Mouse (Mus musculus): ENCODE data around the gene Gpbp1l1. TPM values are rescaled to one million over a fixed set of nuclear protein-coding genes. Genes with fewer than 3 reads are reported as not detected.

The Gpbp1l1 gene
- total and polyA plus RNA-seq, 3 experiments: 31.3 to 60.2 (median 34.7) TPM

DNA sequence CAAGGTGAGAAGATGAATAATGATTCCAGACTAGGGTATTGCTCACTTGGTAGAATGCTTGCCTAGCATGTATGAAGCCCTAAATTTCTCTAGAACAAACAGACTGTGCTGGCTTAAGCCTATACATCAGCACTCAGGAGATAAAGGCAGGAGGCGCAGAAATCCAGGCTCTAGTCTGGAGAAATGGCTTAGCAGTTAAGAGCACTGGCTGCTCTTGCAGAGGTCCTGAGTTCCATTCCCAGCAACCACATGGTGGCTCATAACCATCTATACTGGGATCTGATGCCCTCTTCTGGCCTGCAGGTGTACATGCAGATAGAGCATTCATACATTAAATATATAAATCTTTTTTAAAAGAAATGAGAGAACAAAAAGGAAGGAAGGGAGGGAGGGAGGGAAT lies 84.6 kb downstream of the Gpbp1l1 start:
- DNase-seq (ENCODE audit: extremely low read depth): no peak
- in situ Hi-C loops (cut with MboI; ENCODE audit: low pct_ligation_motif_present, low pct_unique_long_range_greater_than_20kb, low sequenced_read_pairs): no loop called here
- TF ChIP-seq CTCF (conservative IDR thresholded peaks at IDR 0.05 in 1 of 2, IDR thresholded peaks at IDR 0.05 in 1 of 2; ENCODE audit: low read depth in 2 of 2, low read length in 2 of 2): peak in 1 of 2 experiments; percentile 35; a peak in 2 of 4 replicates
- TF ChIP-seq KAT2A (IDR thresholded peaks at IDR 0.05; ENCODE audit: insufficient replicate concordance, low read length): no peak
- no peak overlapping the region for H3K4me3 ChIP-seq (replicated peaks in 1 of 3; ENCODE audit: low read depth in 2 of 3, low read length in 2 of 3, poor library complexity in 1 of 3)
- H3K27me3 ChIP-seq (replicated peaks): no peaks in the 10 kb centered on the region
- H3K79me2 ChIP-seq (replicated peaks; ENCODE audit: control insufficient read depth, extremely low read depth, insufficient read depth, poor library complexity, severe bottlenecking): peaks cover 42% of the 10 kb centered on the region
- H3K36me3 ChIP-seq (replicated peaks in 1 of 2; ENCODE audit: control insufficient read depth in 1 of 2, insufficient read depth in 1 of 2, low read length in 1 of 2): peaks cover 59 to 84% of the 10 kb centered on the region in 2 experiments
- dilution Hi-C loops (cut with MboI; ENCODE audit: extremely low pct_ligation_motif_present, extremely low pct_unique_long_range_greater_than_20kb, low sequenced_read_pairs): no loop called here
- H3K9me3 ChIP-seq (replicated peaks; ENCODE audit: low read length): no peaks in the 10 kb centered on the region
- H3K9ac ChIP-seq (ENCODE audit: insufficient read depth, low read depth): no peak overlapping the region
- H3K27ac ChIP-seq (ENCODE audit: insufficient read depth, low read depth): no peak overlapping the region
- no peak overlapping the region for H3K4me2 ChIP-seq (ENCODE audit: insufficient read depth, low read depth, poor library complexity, severe bottlenecking)
- H3K4me1 ChIP-seq (ENCODE audit: control insufficient read depth in 1 of 2, insufficient read depth in 2 of 2): peaks cover 0 to 21% of the 10 kb centered on the region in 2 experiments; a peak in 2 of 4 replicates

Other genes with a start within 250 kb of the Gpbp1l1 start
- 10.0 and 11.1 TPM in 2 replicates for gene Mast2, start 93.5 kb upstream of the Gpbp1l1 start, total RNA-seq (2012; rRNA removed)
- 2.5 and 4.2 TPM in 2 replicates for gene Mast2, start 93.5 kb upstream of the Gpbp1l1 start, total RNA-seq (2014; rRNA removed)
- gene Mast2, start 93.5 kb upstream of the Gpbp1l1 start, polyA plus RNA-seq (2012; ENCODE audit: insufficient read length, low read depth): 16.3 and 21.4 TPM in 2 replicates
- gene Ipp, start 50.1 kb upstream of the Gpbp1l1 start, total RNA-seq (2012; rRNA removed): 16.8 and 17.3 TPM in 2 replicates
- gene Ipp, start 50.1 kb upstream of the Gpbp1l1 start, total RNA-seq (2014; rRNA removed): 14.4 and 15.9 TPM in 2 replicates
- gene Ipp, start 50.1 kb upstream of the Gpbp1l1 start, polyA plus RNA-seq (2012; ENCODE audit: insufficient read length, low read depth): 20.8 and 24.7 TPM in 2 replicates
- 5.3 and 8.1 TPM in 2 replicates for gene Tmem69, start 1.7 kb upstream of the Gpbp1l1 start, total RNA-seq (2012; rRNA removed)
- 28.6 and 29.2 TPM in 2 replicates for gene Tmem69, start 1.7 kb upstream of the Gpbp1l1 start, total RNA-seq (2014; rRNA removed)
- 21.6 and 22.3 TPM in 2 replicates for gene Tmem69, start 1.7 kb upstream of the Gpbp1l1 start, polyA plus RNA-seq (2012; ENCODE audit: insufficient read length, low read depth)
- gene Ccdc17, start 39.0 kb downstream of the Gpbp1l1 start, total RNA-seq (2012; rRNA removed): 2.5 and 2.6 TPM in 2 replicates
- gene Ccdc17, start 39.0 kb downstream of the Gpbp1l1 start, total RNA-seq (2014; rRNA removed): 2.9 and 3.5 TPM in 2 replicates
- 3.4 and 4.0 TPM in 2 replicates for gene Ccdc17, start 39.0 kb downstream of the Gpbp1l1 start, polyA plus RNA-seq (2012; ENCODE audit: insufficient read length, low read depth)
- 139 and 186 TPM in 2 replicates for gene Nasp, start 70.3 kb downstream of the Gpbp1l1 start, total RNA-seq (2012; rRNA removed)
- 308 and 390 TPM in 2 replicates for gene Nasp, start 70.3 kb downstream of the Gpbp1l1 start, total RNA-seq (2014; rRNA removed)
- 347 and 399 TPM in 2 replicates for gene Nasp, start 70.3 kb downstream of the Gpbp1l1 start, polyA plus RNA-seq (2012; ENCODE audit: insufficient read length, low read depth)
- gene Akr1a1, start 94.0 kb downstream of the Gpbp1l1 start, total RNA-seq (2012; rRNA removed): 347 and 373 TPM in 2 replicates
- 517 and 533 TPM in 2 replicates for gene Akr1a1, start 94.0 kb downstream of the Gpbp1l1 start, total RNA-seq (2014; rRNA removed)
- 450 and 470 TPM in 2 replicates for gene Akr1a1, start 94.0 kb downstream of the Gpbp1l1 start, polyA plus RNA-seq (2012; ENCODE audit: insufficient read length, low read depth)
- gene Prdx1, start 127.9 kb downstream of the Gpbp1l1 start, total RNA-seq (2012; rRNA removed): 269 and 378 TPM in 2 replicates
- gene Prdx1, start 127.9 kb downstream of the Gpbp1l1 start, total RNA-seq (2014; rRNA removed): 1,274 and 1,469 TPM in 2 replicates
- 934 and 1,078 TPM in 2 replicates for gene Prdx1, start 127.9 kb downstream of the Gpbp1l1 start, polyA plus RNA-seq (2012; ENCODE audit: insufficient read length, low read depth)
- 10.0 and 10.5 TPM in 2 replicates for gene Mmachc, start 150.7 kb downstream of the Gpbp1l1 start, total RNA-seq (2012; rRNA removed)
- 28.2 and 32.1 TPM in 2 replicates for gene Mmachc, start 150.7 kb downstream of the Gpbp1l1 start, total RNA-seq (2014; rRNA removed)
- 15.4 and 15.5 TPM in 2 replicates for gene Mmachc, start 150.7 kb downstream of the Gpbp1l1 start, polyA plus RNA-seq (2012; ENCODE audit: insufficient read length, low read depth)
- 15.3 and 19.9 TPM in 2 replicates for gene Ccdc163, start 150.9 kb downstream of the Gpbp1l1 start, total RNA-seq (2012; rRNA removed)
- 18.1 and 20.2 TPM in 2 replicates for gene Ccdc163, start 150.9 kb downstream of the Gpbp1l1 start, total RNA-seq (2014; rRNA removed)
- gene Ccdc163, start 150.9 kb downstream of the Gpbp1l1 start, polyA plus RNA-seq (2012; ENCODE audit: insufficient read length, low read depth): 27.6 and 27.9 TPM in 2 replicates
- 5.6 and 7.0 TPM in 2 replicates for gene Tesk2, start 163.3 kb downstream of the Gpbp1l1 start, total RNA-seq (2012; rRNA removed)
- 5.4 and 5.8 TPM in 2 replicates for gene Tesk2, start 163.3 kb downstream of the Gpbp1l1 start, total RNA-seq (2014; rRNA removed)
- gene Tesk2, start 163.3 kb downstream of the Gpbp1l1 start, polyA plus RNA-seq (2012; ENCODE audit: insufficient read length, low read depth): 3.5 and 4.8 TPM in 2 replicates
- gene Toe1, start 250.0 kb downstream of the Gpbp1l1 start, total RNA-seq (2012; rRNA removed): 31.3 and 39.0 TPM in 2 replicates
- gene Toe1, start 250.0 kb downstream of the Gpbp1l1 start, total RNA-seq (2014; rRNA removed): 45.2 and 47.8 TPM in 2 replicates
- 37.0 and 40.3 TPM in 2 replicates for gene Toe1, start 250.0 kb downstream of the Gpbp1l1 start, polyA plus RNA-seq (2012; ENCODE audit: insufficient read length, low read depth)

Measured in CH12.LX (cell line).